Mouse (Mus musculus) heart, embryonic 13.5 days (tissue): Measurements from ENCODE around the gene Rsad2. TPM values are rescaled to one million over a fixed set of nuclear protein-coding genes. Genes with fewer than 3 reads are reported as not detected.

Experiments used
- ATAC-seq: fragments of 200-750 bp; cut with Nextera tagmentation; 2 replicates; pipeline ENCODE4 v1.8.0; 2017; ENCODE audit warnings: moderate TSS enrichment; ENCODE audit not compliant: insufficient number of reproducible peaks, low FRiP score, low TSS enrichment; ENCODE audit errors: extremely low read depth
- H3K27ac ChIP-seq: fragments of 300-500 bp; sonication (generic); replicated peaks from 2 replicates; pipeline ENCODE4 v1.5.1; 2015; ENCODE audit warnings: moderate library complexity, mild to moderate bottlenecking, inconsistent platforms
- H3K27me3 ChIP-seq: fragments of 300-500 bp; sonication (generic); replicated peaks from 2 replicates; pipeline ENCODE4 v1.6.1; 2015; ENCODE audit warnings: mild to moderate bottlenecking, inconsistent platforms
- H3K36me3 ChIP-seq: fragments of 300-500 bp; sonication (generic); 2 replicates; pipeline ENCODE4 v1.6.1; 2015; ENCODE audit warnings: mild to moderate bottlenecking, inconsistent platforms
- H3K4me1 ChIP-seq: fragments of 300-500 bp; sonication (generic); 2 replicates; pipeline ENCODE4 v1.6.1; 2015; ENCODE audit warnings: inconsistent platforms
- H3K4me2 ChIP-seq: fragments of 300-500 bp; sonication (generic); 2 replicates; pipeline ENCODE4 v1.6.1; 2015; ENCODE audit warnings: inconsistent platforms, mild to moderate bottlenecking, moderate library complexity
- H3K4me3 ChIP-seq: fragments of 300-500 bp; sonication (generic); 2 replicates; pipeline ENCODE4 v1.5.1; 2015; ENCODE audit warnings: moderate library complexity, mild to moderate bottlenecking, inconsistent platforms
- H3K9ac ChIP-seq: fragments of 300-500 bp; sonication (generic); 2 replicates; pipeline ENCODE4 v1.6.1; 2015; ENCODE audit warnings: inconsistent platforms, mild to moderate bottlenecking, moderate library complexity
- H3K9me3 ChIP-seq: fragments of 300-500 bp; sonication (generic); 2 replicates; pipeline ENCODE4 v1.6.1; 2016; ENCODE audit warnings: inconsistent platforms
- WGBS: fragments of 180-500 bp; shearing (Covaris S2); methylation state at CpG from one replicate; pipeline ENCODE4 v1.1.7; 2015; ENCODE audit warnings: mixed read lengths; 5-methylcytosine and 5-hydroxymethylcytosine counted together
- microRNA-seq: library from miRNA; unstranded; fragments of <30 nt; microRNA quantifications from one replicate; pipeline ENCODE4, GENCODE M21; 2016
- polyA plus RNA-seq: library from polyadenylated mRNA; unstranded; fragments of >200 nt; fragmentation: Nextera tagmentation; extraction: Ambion mirVana; gene quantifications from 2 replicates; pipeline ENCODE4 v1.2.1, GENCODE M21; 2015

The Rsad2 gene
- polyA plus RNA-seq, 1 experiment from 2014 or later, result 2.0 TPM

GRCm38 (mm10) chr12:26398597-26398996 is 57.7 kb downstream of the Rsad2 start:
- Histone ChIP-seq H3K4me2 (no peak overlapping the region), H3K27me3 (no peaks in the 10 kb centered on the region), H3K36me3 (no peaks in the 10 kb centered on the region), H3K4me3 (no peak overlapping the region), H3K4me1 (peaks cover 26% of the 10 kb centered on the region), H3K9me3 (no peaks in the 10 kb centered on the region), H3K9ac (no peak overlapping the region), H3K27ac (no peak overlapping the region)
- 53% methylated on average over 2 of the region's 2 CpGs for WGBS
- no peak for ATAC-seq

GRCm38 (mm10) chr12:26394485-26395470 is 61.5 kb downstream of the Rsad2 start:
- Histone ChIP-seq H3K4me2 (no peak overlapping the region), H3K27me3 (no peaks in the 10 kb centered on the region), H3K36me3 (no peaks in the 10 kb centered on the region), H3K4me1 (no peaks in the 10 kb centered on the region), H3K9me3 (no peaks in the 10 kb centered on the region), H3K9ac (no peak overlapping the region), H3K27ac (no peak overlapping the region; the same call in 1 of the 2 replicates), H3K4me3 (no peak overlapping the region)
- ATAC-seq, result no peak
- 73% methylated on average over 13 of the region's 13 CpGs for WGBS

GRCm38 (mm10) chr12:26393291-26393690 is 63.0 kb downstream of the Rsad2 start:
- Histone ChIP-seq H3K4me3 (no peak overlapping the region), H3K9me3 (no peaks in the 10 kb centered on the region), H3K36me3 (peaks cover 11% of the 10 kb centered on the region; the same call in 1 of the 2 replicates), H3K4me2 (no peak overlapping the region), H3K27ac (no peak overlapping the region), H3K27me3 (no peaks in the 10 kb centered on the region), H3K4me1 (no peaks in the 10 kb centered on the region), H3K9ac (no peak overlapping the region)
- ATAC-seq, result no peak
- 76% methylated on average over 5 of the region's 5 CpGs for WGBS

Small RNA genes lying within 50 kb of the gene (microRNA-seq; reads per million reads assigned to microRNA genes)
- 9.2 reads per million, percentile 26 among the genes with 10 or more reads in this experiment for gene Mir6538

Other genes starting within 250 kb of the Rsad2 start
- 11.2 and 11.3 TPM in 2 replicates for gene Rnf144a, start 41.2 kb downstream of the Rsad2 start, polyA plus RNA-seq
- gene Cmpk2, start 12.8 kb upstream of the Rsad2 start, polyA plus RNA-seq, result 3.0 and 3.5 TPM in 2 replicates